Mouse (Mus musculus): ENCODE data around the gene Stard3. TPM values are rescaled to one million over a fixed set of nuclear protein-coding genes. Genes with fewer than 3 reads are reported as not detected.

The Stard3 gene
- polyA plus RNA-seq (2012; ENCODE audit: low replicate concordance), result 52.7 and 83.5 TPM in 2 replicates

GRCm38 (mm10) chr11:98358161-98359083 lies at the start of gene Stard3:
Gene Stard3, plus strand, starts transcription at chr11:98358368.

GRCm38 (mm10) chr11:98329081-98329959 lies 28.8 kb upstream of the Stard3 start, which contains the start of gene Neurod2:
Gene Neurod2, minus strand, starts transcription at chr11:98329648.

GRCm38 (mm10) chr11:98348083-98348961 lies 9.8 kb upstream of the Stard3 start, which contains the start of gene Ppp1r1b:
Gene Ppp1r1b, plus strand, starts transcription at chr11:98348404.

GRCm38 (mm10) chr11:98383261-98384030 lies 25.3 kb downstream of the Stard3 start, which contains the start of gene Tcap:
Gene Tcap, plus strand, starts transcription at chr11:98383811.

GRCm38 (mm10) chr11:98385638-98386585 lies 27.7 kb downstream of the Stard3 start, which contains the start of gene Pnmt:
Gene Pnmt, plus strand, starts transcription at chr11:98386450.

GRCm38 (mm10) chr11:98400161-98400726 lies 42.1 kb downstream of the Stard3 start, which contains the start of gene Pgap3:
Gene Pgap3, minus strand, starts transcription at chr11:98400490.

GRCm38 (mm10) chr11:98412273-98412796 lies 54.2 kb downstream of the Stard3 start, which contains the start of gene Erbb2:
Gene Erbb2, plus strand, starts transcription at chr11:98412470.

Other genes starting within 250 kb of the Stard3 start
- 12.0 and 14.9 TPM in 2 replicates for gene Fbxl20, start 208.0 kb upstream of the Stard3 start, polyA plus RNA-seq (2012; ENCODE audit: low replicate concordance)
- 20.8 and 31.9 TPM in 2 replicates for gene Med1, start 165.1 kb upstream of the Stard3 start, polyA plus RNA-seq (2012; ENCODE audit: low replicate concordance)
- 22.0 and 24.5 TPM in 2 replicates for gene Cdk12, start 155.3 kb upstream of the Stard3 start, polyA plus RNA-seq (2012; ENCODE audit: low replicate concordance)
- gene Neurod2, start 28.7 kb upstream of the Stard3 start, polyA plus RNA-seq (2012; ENCODE audit: low replicate concordance), result not detected in 2 replicates
- 0.20 and 0.28 TPM in 2 replicates for gene Ppp1r1b, start 10.0 kb upstream of the Stard3 start, polyA plus RNA-seq (2012; ENCODE audit: low replicate concordance)
- 0.20 and 0.59 TPM in 2 replicates for gene Tcap, start 25.4 kb downstream of the Stard3 start, polyA plus RNA-seq (2012; ENCODE audit: low replicate concordance)
- not detected in 2 replicates for gene Pnmt, start 28.1 kb downstream of the Stard3 start, polyA plus RNA-seq (2012; ENCODE audit: low replicate concordance)
- 15.6 and 23.8 TPM in 2 replicates for gene Pgap3, start 42.1 kb downstream of the Stard3 start, polyA plus RNA-seq (2012; ENCODE audit: low replicate concordance)
- gene Erbb2, start 54.1 kb downstream of the Stard3 start, polyA plus RNA-seq (2012; ENCODE audit: low replicate concordance), result 2.3 and 2.6 TPM in 2 replicates
- 41.8 and 65.2 TPM in 2 replicates for gene Mien1, start 80.6 kb downstream of the Stard3 start, polyA plus RNA-seq (2012; ENCODE audit: low replicate concordance)
- gene Grb7, start 88.0 kb downstream of the Stard3 start, polyA plus RNA-seq (2012; ENCODE audit: low replicate concordance), result 2.9 and 3.1 TPM in 2 replicates
- 71.3 and 78.4 TPM in 2 replicates for gene Ikzf3, start 187.7 kb downstream of the Stard3 start, polyA plus RNA-seq (2012; ENCODE audit: low replicate concordance)
- 0.86 and 2.4 TPM in 2 replicates for gene Zpbp2, start 192.7 kb downstream of the Stard3 start, polyA plus RNA-seq (2012; ENCODE audit: low replicate concordance)
- gene Ormdl3, start 229.0 kb downstream of the Stard3 start, polyA plus RNA-seq (2012; ENCODE audit: low replicate concordance), result 33.4 and 47.2 TPM in 2 replicates
- gene Lrrc3c, start 239.9 kb downstream of the Stard3 start, polyA plus RNA-seq (2012; ENCODE audit: low replicate concordance), result not detected in 2 replicates

Data from hematopoietic multipotent progenitor cell, adult 10-12 weeks (in vitro differentiated cells).